Mouse (Mus musculus) CH12.LX (cell line): ENCODE data around the gene Actl6b. TPM values are rescaled to one million over a fixed set of nuclear protein-coding genes. Genes with fewer than 3 reads are reported as not detected.

Experiments used
- DNase-seq: peaks from one replicate; pipeline ENCODE4 v3.0.0-alpha.2; 2013; ENCODE audit errors: extremely low read depth
- H3K27ac ChIP-seq: 2 replicates; pipeline ENCODE4 v1.5.1; 2012; ENCODE audit warnings: low read depth, mild to moderate bottlenecking, control low read depth, moderate library complexity; ENCODE audit not compliant: insufficient read depth
- H3K27me3 ChIP-seq: replicated peaks from 2 replicates; pipeline ENCODE3; 2012; ENCODE audit warnings: inconsistent platforms
- H3K36me3 ChIP-seq, 2 experiments: replicated peaks in 1 of 2; 2 replicates each; pipeline versions ENCODE3 to v1.6.1; 2012; ENCODE audit warnings: inconsistent platforms in 1 of 2, low read length in 1 of 2, mild to moderate bottlenecking in 1 of 2, mixed read lengths in 1 of 2, moderate library complexity in 1 of 2; ENCODE audit not compliant: control insufficient read depth in 1 of 2, insufficient read depth in 1 of 2
- H3K4me1 ChIP-seq, 2 experiments: 2 replicates each; pipeline ENCODE4 v1.6.1; 2012; ENCODE audit warnings: inconsistent platforms in 1 of 2, moderate library complexity in 1 of 2; ENCODE audit not compliant: insufficient read depth in 2 of 2, control insufficient read depth in 1 of 2
- H3K4me2 ChIP-seq: 2 replicates; pipeline ENCODE4 v1.6.1; 2012; ENCODE audit warnings: low read depth, mild to moderate bottlenecking, control low read depth; ENCODE audit not compliant: poor library complexity, insufficient read depth, severe bottlenecking
- H3K4me3 ChIP-seq, 3 experiments: fragments of 150-350 bp in 1 of 3; sonication (generic) in 1 of 3; replicated peaks in 1 of 3; 2 replicates each; pipeline versions ENCODE3 to v1.5.1; 2011 to 2012; ENCODE audit warnings: low read depth in 2 of 3, low read length in 2 of 3, mild to moderate bottlenecking in 2 of 3, moderate library complexity in 2 of 3, control low read depth in 1 of 3, improper control_type of control experiment in 1 of 3, inconsistent platforms in 1 of 3, mixed read lengths in 1 of 3; ENCODE audit not compliant: poor library complexity in 1 of 3
- H3K79me2 ChIP-seq: replicated peaks from 2 replicates; pipeline ENCODE4 v1.6.1; 2012; ENCODE audit warnings: mild to moderate bottlenecking, moderate library complexity; ENCODE audit not compliant: control insufficient read depth, poor library complexity, insufficient read depth, severe bottlenecking; ENCODE audit errors: extremely low read depth
- H3K9ac ChIP-seq: 2 replicates; pipeline ENCODE4 v1.6.1; 2012; ENCODE audit warnings: low read depth, mild to moderate bottlenecking, control low read depth, moderate library complexity; ENCODE audit not compliant: insufficient read depth
- H3K9me3 ChIP-seq: replicated peaks from 2 replicates; pipeline ENCODE3; 2012; ENCODE audit warnings: low read length, inconsistent platforms, mixed read lengths
- BHLHE40 ChIP-seq: IDR thresholded peaks from 2 replicates; pipeline ENCODE4 v1.6.1; 2011; ENCODE audit warnings: mild to moderate bottlenecking, low read depth, low read length, improper control_type of control experiment
- CHD1 ChIP-seq: IDR thresholded peaks from 2 replicates; pipeline ENCODE4 v1.6.1; 2012; ENCODE audit warnings: low read depth, low read length, improper control_type of control experiment, inconsistent platforms
- ELF1 ChIP-seq: IDR thresholded peaks from 2 replicates; pipeline ENCODE4 v1.6.1; 2014; ENCODE audit warnings: low read depth, mild to moderate bottlenecking, inconsistent platforms, low read length, improper control_type of control experiment
- ETS1 ChIP-seq: conservative IDR thresholded peaks from 2 replicates; pipeline ENCODE4 v1.6.1; 2012; ENCODE audit warnings: low read depth, mild to moderate bottlenecking, inconsistent platforms, low read length, improper control_type of control experiment, moderate library complexity
- GABPA ChIP-seq: IDR thresholded peaks from 2 replicates; pipeline ENCODE4 v1.6.1; 2012; ENCODE audit warnings: low read depth, low read length, improper control_type of control experiment, inconsistent platforms; ENCODE audit not compliant: insufficient replicate concordance
- JUN ChIP-seq: IDR thresholded peaks from 2 replicates; pipeline ENCODE4 v1.6.1; 2011; ENCODE audit warnings: low read depth, mild to moderate bottlenecking, low read length, improper control_type of control experiment, moderate library complexity; ENCODE audit not compliant: insufficient read depth
- KAT2A ChIP-seq: IDR thresholded peaks from 2 replicates; pipeline ENCODE4 v1.6.1; 2012; ENCODE audit warnings: low read length, improper control_type of control experiment, inconsistent platforms; ENCODE audit not compliant: insufficient replicate concordance
- MAFK ChIP-seq: IDR thresholded peaks from 2 replicates; pipeline ENCODE4 v1.6.1; 2011; ENCODE audit warnings: low read length, improper control_type of control experiment; ENCODE audit not compliant: insufficient replicate concordance
- MAX ChIP-seq: IDR thresholded peaks from 2 replicates; pipeline ENCODE4 v1.6.1; 2011; ENCODE audit warnings: low read length, improper control_type of control experiment
- MAZ ChIP-seq: IDR thresholded peaks from 2 replicates; pipeline ENCODE4 v1.6.1; 2012; ENCODE audit warnings: low read depth, mild to moderate bottlenecking, inconsistent platforms, low read length, improper control_type of control experiment, moderate library complexity
- MEF2A ChIP-seq: IDR thresholded peaks from 2 replicates; pipeline ENCODE4 v1.6.1; 2014; ENCODE audit warnings: low read depth, mild to moderate bottlenecking, inconsistent platforms, low read length, improper control_type of control experiment, borderline replicate concordance
- NELFE ChIP-seq: IDR thresholded peaks from 2 replicates; pipeline ENCODE4 v1.6.1; 2011; ENCODE audit warnings: low read depth, low read length, improper control_type of control experiment
- NRF1 ChIP-seq: IDR thresholded peaks from 2 replicates; pipeline ENCODE4 v1.6.1; 2014; ENCODE audit warnings: low read depth, mild to moderate bottlenecking, inconsistent platforms, low read length, improper control_type of control experiment, moderate library complexity
- POLR2A ChIP-seq: IDR thresholded peaks from 2 replicates; pipeline ENCODE4 v1.6.1; 2011; ENCODE audit warnings: low read depth, mild to moderate bottlenecking, improper control_type of control experiment, low read length
- POLR2AphosphoS2 ChIP-seq: IDR thresholded peaks from 2 replicates; pipeline ENCODE4 v1.6.1; 2011; ENCODE audit warnings: low read depth, low read length, improper control_type of control experiment
- RAD21 ChIP-seq: IDR thresholded peaks from 2 replicates; pipeline ENCODE4 v1.6.1; 2011; ENCODE audit warnings: low read depth, mild to moderate bottlenecking, low read length, improper control_type of control experiment, moderate library complexity
- RCOR1 ChIP-seq: conservative IDR thresholded peaks from 2 replicates; pipeline ENCODE4 v1.6.1; 2012; ENCODE audit warnings: low read depth, mild to moderate bottlenecking, inconsistent platforms, low read length, improper control_type of control experiment
- SIN3A ChIP-seq: IDR thresholded peaks from 2 replicates; pipeline ENCODE4 v1.6.1; 2012; ENCODE audit warnings: low read length, improper control_type of control experiment, inconsistent platforms
- TBP ChIP-seq: conservative IDR thresholded peaks from 2 replicates; pipeline ENCODE4 v1.6.1; 2011; ENCODE audit warnings: low read depth, low read length, improper control_type of control experiment
- TCF12 ChIP-seq: IDR thresholded peaks from 2 replicates; pipeline ENCODE4 v1.6.1; 2014; ENCODE audit warnings: low read depth, mild to moderate bottlenecking, inconsistent platforms, low read length, improper control_type of control experiment
- UBTF ChIP-seq: IDR thresholded peaks from 2 replicates; pipeline ENCODE4 v1.6.1; 2012; ENCODE audit warnings: low read depth, mild to moderate bottlenecking, inconsistent platforms, low read length, improper control_type of control experiment, moderate library complexity
- USF1 ChIP-seq: IDR thresholded peaks from 2 replicates; pipeline ENCODE4 v1.6.1; 2014; ENCODE audit warnings: low read depth, mild to moderate bottlenecking, inconsistent platforms, low read length, improper control_type of control experiment
- USF2 ChIP-seq: conservative IDR thresholded peaks from 2 replicates; pipeline ENCODE4 v1.6.1; 2011; ENCODE audit warnings: low read depth, low read length, improper control_type of control experiment
- ZKSCAN1 ChIP-seq: IDR thresholded peaks from 2 replicates; pipeline ENCODE4 v1.6.1; 2012; ENCODE audit warnings: low read depth, inconsistent platforms, low read length, improper control_type of control experiment, borderline replicate concordance
- ZMIZ1 ChIP-seq: IDR thresholded peaks from 2 replicates; pipeline ENCODE4 v1.6.1; 2012; ENCODE audit warnings: low read depth, mild to moderate bottlenecking, inconsistent platforms, low read length, improper control_type of control experiment
- ZNF384 ChIP-seq: IDR thresholded peaks from 2 replicates; pipeline ENCODE4 v1.6.1; 2012; ENCODE audit warnings: low read depth, low read length, improper control_type of control experiment, inconsistent platforms
- dilution Hi-C: fragments of 300-500 bp; cut with MboI; formaldehyde crosslinking; loops from 2 replicates; pipeline ENCODE4 v1.14.3; 2020; ENCODE audit warnings: low sequenced_read_pairs; ENCODE audit not compliant: extremely low pct_unique_long_range_greater_than_20kb, extremely low pct_ligation_motif_present
- in situ Hi-C: fragments of 300-500 bp; cut with MboI; formaldehyde crosslinking; loops from 3 replicates; pipeline ENCODE4 v1.14.3; 2019; ENCODE audit warnings: low sequenced_read_pairs, low pct_ligation_motif_present, low pct_unique_long_range_greater_than_20kb, mixed read lengths
- polyA plus RNA-seq: library from polyadenylated mRNA; unstranded; fragments of >175 nt; gene quantifications from 2 replicates; pipeline ENCODE4 v1.2.1, GENCODE M21; 2012; ENCODE audit warnings: low read depth; ENCODE audit not compliant: insufficient read length
- total RNA-seq, 2 experiments: library from RNA; depleted of rRNA; stranded (reverse); fragments of 300-350 nt in 1 of 2; fragments of >200 nt in 1 of 2; gene quantifications; 2 replicates each; pipeline ENCODE4 v1.2.3; 2012 to 2014

The Actl6b gene
- total and polyA plus RNA-seq, 3 experiments = not detected

- peak; percentile 95 for TF ChIP-seq ELF1
- TF ChIP-seq RAD21 = no peak
- TF ChIP-seq ZKSCAN1 = no peak
- peak; percentile 12; the same call in 1 of the 2 replicates for TF ChIP-seq MEF2A
- TF ChIP-seq UBTF = no peak
- TF ChIP-seq MAFK = peak; percentile 39; the same call in 1 of the 2 replicates
- TF ChIP-seq TBP = peak; percentile 82
- TF ChIP-seq NRF1 = peak; percentile 60
- TF ChIP-seq ZNF384 = peak; percentile 46; the same call in 1 of the 2 replicates
- TF ChIP-seq NELFE = peak; percentile 91
- peak; percentile 89 for TF ChIP-seq ZMIZ1
- peak; percentile 11; the same call in 1 of the 2 replicates for TF ChIP-seq GABPA
- TF ChIP-seq POLR2A = peak; percentile 83
- TF ChIP-seq KAT2A = peak; percentile 89
- TF ChIP-seq MAZ = 0 out of 2 replicates have a peak, but pooled peaks have one; percentile 52
- no peak; the same call in 1 of the 2 replicates for TF ChIP-seq USF1
- TF ChIP-seq, all 38 proteins: peak for 21
Observed at GRCm38 (mm10) chr5:137600619-137601364, 47.5 kb downstream of the Actl6b start, which contains the start of gene Mospd3 (continued).

- Histone ChIP-seq H3K27me3 (no peaks in the 10 kb centered on the region), H3K4me1 (peaks cover 13 to 41% of the 10 kb centered on the region in 2 experiments), H3K36me3 (peaks cover 12 to 33% of the 10 kb centered on the region in 2 experiments), H3K9me3 (no peaks in the 10 kb centered on the region), H3K9ac (peak overlapping the region; percentile 94), H3K27ac (no peak overlapping the region), H3K79me2 (peaks cover 6% of the 10 kb centered on the region; the same call in 1 of the 2 replicates), H3K4me2 (peak overlapping the region; percentile 74), H3K4me3 (peak overlapping the region; percentile 60 to 71 (median 65))
- in situ Hi-C loops = no loop called here
- dilution Hi-C loops = no loop called here
- TF ChIP-seq USF2 (no peak), MAX (no peak), CHD1 (0 out of 2 replicates have a peak, but pooled peaks have one; percentile 59), MAFK (no peak), SIN3A (peak; percentile 49; the same call in 1 of the 2 replicates), RCOR1 (no peak), POLR2AphosphoS2 (no peak), TBP (no peak), RAD21 (no peak), TCF12 (no peak), ZMIZ1 (no peak), UBTF (0 out of 2 replicates have a peak, but pooled peaks have one; percentile 42), ETS1 (no peak), NRF1 (0 out of 2 replicates have a peak, but pooled peaks have one; percentile 17), JUN (no peak), BHLHE40 (no peak)
- DNase-seq = peak; percentile 37
Observed at GRCm38 (mm10) chr5:137601365-137601729, 48.0 kb downstream of the Actl6b start.
